Mouse (Mus musculus): Measurements from ENCODE around the gene Clec2e.
"Not testable (repeated sequence)": the region's sequence is repeated elsewhere in the genome, so short reads cannot be mapped to it uniquely, and the experiment has no call there.

Gene Clec2e

DNA sequence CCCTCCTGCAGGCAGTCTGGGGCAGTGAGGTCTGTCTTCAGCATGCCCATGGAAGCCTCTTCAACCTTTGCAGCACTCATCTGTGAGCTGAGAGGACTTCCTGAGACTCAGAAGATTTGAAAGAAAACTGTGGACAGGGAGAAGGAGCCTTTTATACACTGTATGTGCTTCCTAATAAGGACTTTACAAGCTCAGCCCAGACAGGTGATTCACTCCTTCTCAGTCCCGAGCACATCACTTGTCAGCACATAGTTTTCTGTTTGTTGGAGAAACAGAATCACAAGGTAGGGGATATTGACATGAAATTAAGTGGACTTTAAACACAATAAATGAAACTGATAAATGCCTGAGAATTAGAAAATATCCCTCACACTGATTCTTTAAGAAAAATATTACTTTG lies at the start of gene Clec2e:
Gene Clec2e (minus strand): TSS at position 120 of the 400 bp plus-strand sequence.
- DNase-seq (ENCODE audit: low spot score in 2 of 2) = not testable (repeated sequence)

DNA sequence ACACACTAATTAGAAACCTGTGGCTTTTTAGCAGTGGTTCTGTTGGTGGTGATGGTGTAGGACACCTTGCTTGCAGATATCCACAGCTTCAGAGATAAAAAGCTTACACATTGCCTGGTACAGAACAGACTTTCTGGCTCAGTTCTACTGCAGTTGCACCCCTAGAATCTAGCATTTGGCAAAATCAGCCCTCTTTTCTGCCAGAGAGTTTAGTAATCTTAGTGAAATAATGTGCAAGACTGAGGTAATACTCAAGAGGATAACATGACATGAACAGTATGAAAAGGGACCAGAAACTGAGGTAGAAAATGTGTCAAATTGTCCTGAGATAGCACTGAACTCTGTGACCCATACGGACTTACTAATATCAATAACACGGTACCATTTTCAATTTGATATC lies 46.1 kb upstream of the Clec2e start:
- DNase-seq (ENCODE audit: low spot score in 2 of 2) = no peak

DNA sequence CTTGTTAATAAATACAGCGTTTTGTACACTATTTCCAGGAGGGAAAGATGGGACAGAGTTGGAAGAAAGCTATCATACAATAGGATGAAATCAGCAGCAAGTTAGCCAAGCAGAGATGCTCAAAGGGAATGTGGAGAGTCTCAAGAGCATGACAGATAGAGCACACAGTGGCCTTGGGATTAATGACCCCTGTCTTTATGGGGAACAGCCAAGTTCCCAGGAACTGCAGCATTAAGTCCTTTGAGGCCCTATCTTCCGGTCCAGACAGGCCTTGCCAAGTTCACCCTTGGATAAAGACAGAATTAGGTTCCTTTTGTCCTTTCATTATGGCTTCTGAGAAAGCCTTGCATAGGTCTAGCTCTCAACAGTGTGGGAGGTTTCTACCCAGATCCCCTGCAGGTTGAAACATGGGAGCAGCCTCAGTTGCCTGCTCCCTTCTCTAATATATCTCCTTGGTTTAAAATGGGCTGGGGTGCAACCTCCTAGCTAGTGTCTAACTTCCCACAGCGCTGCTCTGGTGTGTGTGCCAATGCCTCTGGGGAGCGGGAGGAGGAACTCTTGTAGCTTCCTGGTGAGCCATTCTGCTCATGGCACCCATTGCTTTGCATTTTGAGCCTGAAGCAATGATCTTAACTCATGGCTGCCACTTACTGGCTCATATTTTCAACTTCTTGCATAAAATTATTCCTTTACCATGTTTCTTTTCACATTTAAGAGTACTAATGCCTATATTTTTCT lies 32.1 kb upstream of the Clec2e start:
- no peak for DNase-seq (ENCODE audit: low spot score in 2 of 2)

DNA sequence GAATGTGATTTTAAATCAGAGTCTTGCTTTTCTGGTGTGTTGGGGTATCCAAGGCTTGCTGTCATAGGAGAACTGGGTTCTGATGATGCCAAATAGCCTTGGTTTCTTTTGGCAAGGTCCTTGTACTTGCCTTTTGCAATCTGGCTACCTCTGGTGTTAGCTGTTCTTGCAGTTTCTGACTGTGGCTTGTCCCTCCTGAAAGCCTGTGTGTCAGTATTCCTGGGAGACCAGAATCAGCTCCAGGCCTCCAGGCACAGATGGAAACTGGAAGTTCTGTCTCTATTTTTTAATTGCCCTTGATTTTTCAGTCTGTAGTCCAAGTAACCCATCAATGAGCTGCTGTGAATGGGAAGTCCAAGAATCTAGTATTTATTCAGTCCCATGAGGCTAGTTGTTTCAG lies 26.1 kb upstream of the Clec2e start:
- no peak for DNase-seq (ENCODE audit: low spot score in 2 of 2)

DNA sequence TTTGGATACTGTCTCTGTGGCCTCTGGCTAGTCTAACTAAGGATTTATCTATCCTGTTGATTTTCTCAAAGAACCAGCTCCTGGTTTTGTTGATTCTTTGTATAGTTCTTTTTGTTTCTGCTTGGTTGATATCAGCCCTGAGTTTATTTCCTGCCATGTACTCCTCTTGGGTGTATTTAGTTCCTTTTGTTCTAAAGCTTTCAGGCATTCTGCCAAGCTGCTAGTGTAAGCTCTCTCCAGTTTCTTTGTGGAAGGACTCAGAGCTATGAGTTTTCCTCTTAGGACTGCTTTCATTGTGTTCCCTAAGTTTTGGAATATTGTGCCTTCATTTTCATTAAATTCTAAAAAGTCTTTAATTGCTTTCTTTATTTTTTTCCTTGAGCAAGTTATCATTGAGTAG lies 23.8 kb upstream of the Clec2e start:
- not testable (repeated sequence) for DNase-seq (ENCODE audit: low spot score in 2 of 2)

DNA sequence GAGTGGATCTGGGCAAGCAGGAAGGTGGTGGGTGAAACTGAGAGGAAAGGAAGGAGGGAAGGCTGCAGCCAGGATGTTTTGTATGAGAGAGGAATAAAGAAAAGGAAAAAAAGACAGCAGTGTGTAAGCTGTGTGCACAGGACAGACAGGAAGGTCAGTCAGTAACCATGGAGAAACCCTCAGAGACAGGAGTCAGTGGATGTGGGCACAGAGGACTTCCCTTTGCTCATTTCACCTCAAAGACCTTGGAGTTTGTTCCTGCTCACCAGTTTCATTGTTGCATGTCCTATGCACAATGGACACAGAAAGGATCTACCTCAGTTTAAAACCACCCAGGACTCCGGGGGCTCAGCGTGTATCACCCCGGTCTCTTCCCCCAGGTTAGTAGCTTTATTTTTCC lies 15.5 kb upstream of the Clec2e start:
- no peak for DNase-seq (ENCODE audit: low spot score in 2 of 2)

DNA sequence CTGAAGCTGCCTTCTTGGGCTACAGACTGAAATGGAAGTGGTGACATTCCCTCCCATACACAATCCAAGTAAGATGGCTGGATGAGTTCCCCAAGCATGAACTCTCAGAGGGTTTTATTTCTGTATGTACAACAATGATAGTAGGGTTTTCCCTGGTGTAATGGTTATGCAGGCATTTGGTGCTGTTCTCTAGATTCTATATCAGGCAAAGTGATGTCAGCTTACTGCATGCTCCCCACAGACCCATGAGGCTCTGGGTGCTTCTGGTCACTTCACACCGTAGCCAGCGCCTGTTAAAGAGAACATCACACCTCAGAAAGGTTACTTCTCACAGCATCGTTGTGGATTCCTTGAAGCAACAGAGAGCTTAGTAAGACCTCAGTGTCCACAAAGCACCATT lies 13.5 kb upstream of the Clec2e start:
- DNase-seq (ENCODE audit: low spot score in 2 of 2) = not testable (repeated sequence)

DNA sequence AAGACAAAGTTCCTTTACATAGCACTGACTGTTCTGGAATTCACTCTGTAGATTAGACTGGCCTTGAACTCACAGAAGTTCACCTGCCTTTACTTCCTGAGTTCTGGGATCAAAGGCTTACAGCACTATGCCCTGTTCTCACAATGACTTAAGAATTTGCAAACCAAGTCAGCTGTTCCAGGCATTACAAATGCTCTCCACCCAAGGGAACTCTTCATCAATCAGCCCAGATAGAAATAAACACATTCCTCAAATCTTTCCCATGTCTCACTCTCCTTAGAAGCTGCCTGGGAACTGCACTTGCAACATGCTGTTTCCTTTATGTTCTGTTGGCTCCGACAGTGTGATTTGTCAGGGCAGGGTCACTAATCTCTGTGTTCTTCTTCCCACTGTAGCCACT lies 13.1 kb upstream of the Clec2e start:
- no peak for DNase-seq (ENCODE audit: low spot score in 2 of 2)

DNA sequence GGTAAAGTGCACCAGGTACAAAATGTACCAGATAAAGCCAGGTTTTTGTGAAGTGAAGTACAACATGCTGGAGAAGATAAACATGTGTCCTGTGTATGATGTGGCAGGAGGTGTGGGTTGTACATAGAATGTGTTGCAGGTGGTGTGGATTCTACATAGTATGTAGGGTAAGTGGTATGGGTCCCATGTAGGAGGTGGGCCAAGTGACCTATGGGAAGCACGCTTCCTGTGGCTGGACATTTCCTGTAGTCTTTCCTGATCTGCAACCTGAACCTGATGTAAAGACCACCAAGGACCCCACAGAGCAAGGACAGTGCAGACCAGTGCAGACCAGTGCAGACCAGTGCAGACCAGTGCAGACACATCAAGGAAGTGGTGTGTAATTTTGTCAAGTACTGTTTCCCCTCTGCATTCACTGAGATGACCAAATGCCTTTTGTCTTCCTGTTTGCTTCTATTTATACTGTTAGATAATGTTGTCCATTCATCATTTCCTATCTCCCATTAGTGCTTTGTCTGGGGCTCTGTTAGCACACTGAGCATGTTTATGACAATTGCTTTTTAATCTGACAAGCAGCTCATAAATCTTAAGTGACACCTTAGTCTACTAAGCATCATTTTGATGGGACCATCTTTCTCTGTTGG lies 12.4 kb upstream of the Clec2e start:
- DNase-seq (ENCODE audit: low spot score in 2 of 2) = no peak

DNA sequence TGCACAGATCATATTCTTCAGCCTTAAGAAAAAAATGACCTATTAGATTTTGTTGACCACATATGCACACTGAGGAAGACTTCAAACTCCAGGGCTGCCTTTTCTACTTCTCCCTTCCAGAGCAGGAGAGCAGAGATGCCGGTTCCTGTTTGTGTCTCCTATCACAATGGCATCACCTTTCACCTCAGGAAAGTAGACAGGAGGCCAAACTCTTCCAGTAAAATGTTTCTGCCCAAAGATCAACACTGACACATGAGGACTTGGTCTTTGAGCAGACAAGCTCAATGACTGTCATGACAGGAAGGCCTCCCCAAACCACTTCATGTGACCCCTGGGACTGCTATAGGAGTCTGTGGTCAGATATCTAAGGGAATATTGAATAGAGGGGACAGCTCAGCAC lies 11.8 kb upstream of the Clec2e start:
- no peak for DNase-seq (ENCODE audit: low spot score in 2 of 2)

DNA sequence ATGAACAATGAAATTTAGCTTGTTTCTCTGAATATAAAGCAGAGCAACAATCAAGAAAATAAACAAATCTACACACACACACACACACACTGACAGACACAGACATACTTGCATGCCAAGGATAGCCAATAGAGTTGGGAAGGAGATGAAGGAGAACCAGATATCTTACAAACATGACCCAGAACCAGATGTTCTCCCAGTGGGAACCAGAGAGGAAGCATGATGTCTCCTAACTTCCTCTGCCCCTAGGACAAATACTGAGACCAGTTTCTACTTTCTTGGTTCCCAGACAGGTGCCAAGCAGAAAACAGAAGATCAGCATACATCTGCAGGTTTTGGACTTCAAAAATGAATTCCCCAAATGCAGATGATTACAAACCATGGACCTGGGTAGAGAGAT lies 7.2 kb upstream of the Clec2e start:
- DNase-seq (ENCODE audit: low spot score in 2 of 2) = no peak

DNA sequence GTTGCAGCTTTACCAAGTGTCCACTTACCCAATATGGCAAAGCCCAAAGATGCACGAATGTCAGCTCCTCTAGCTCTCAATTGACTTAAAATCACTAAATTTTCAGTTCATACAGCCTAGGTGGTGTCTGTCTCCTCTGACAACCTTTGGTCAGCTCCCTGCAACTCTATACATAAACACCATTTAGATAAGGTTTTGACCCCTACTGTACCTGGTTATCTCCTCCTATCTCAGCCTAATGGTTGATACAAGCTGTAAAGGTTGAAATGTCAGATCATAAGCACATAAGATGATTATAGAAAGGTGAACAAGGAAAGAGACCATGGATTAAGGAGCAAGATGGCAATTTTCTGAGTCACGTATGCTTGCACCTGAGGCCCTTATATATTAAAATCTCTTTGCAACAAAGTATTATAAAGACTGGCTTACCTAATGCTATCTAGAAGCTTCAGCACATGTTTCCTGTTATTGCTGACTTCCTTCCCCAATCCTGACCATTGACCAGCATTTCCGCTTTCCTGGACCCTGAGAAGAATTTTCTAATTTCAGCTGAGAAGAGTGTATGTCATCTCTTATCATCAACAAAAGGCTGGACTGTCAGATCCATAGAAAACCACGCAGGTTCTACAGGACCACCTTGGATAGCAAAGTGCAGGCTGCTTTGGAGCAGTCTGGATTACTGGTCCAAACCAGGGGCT lies 2.3 kb upstream of the Clec2e start:
- DNase-seq (ENCODE audit: low spot score in 2 of 2) = no peak

DNA sequence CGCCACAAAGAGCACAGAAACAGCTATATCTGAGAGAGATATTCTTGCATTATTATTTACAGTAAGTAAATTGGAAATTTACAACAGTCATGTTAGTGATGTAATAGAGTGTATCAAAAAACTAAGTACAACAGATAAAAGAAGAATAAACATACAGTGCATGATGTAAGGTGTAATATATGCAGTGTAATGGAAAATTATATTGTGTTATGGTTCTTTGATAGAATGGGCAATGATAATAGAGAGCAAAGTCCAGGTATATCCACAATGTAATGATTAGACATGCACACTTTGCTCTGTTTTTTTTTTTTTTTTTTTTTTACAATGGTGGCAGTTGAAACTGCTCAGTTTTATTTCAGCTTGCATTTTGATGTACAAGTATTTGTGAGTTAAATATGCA lies 891 bp upstream of the Clec2e start:
- DNase-seq (ENCODE audit: low spot score in 2 of 2) = no peak

DNA sequence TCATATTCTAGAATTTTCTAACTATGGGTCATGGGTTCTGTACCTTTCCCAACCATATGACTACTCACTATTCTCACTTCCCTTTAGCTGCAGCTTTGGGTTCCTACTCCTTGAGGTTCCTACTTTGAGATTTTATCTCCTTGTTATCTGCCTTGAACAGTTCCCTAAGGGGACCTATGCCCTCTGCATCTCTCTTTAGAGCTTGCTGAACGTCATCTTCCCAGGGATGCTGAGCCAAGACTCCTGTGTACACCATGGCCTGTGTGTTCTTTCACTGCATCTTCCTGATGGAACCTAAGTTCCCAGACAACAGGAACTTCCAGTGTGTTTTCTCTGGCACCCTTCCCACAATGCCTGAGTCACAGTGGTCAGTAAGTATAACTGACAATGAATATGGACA lies 2.8 kb downstream of the Clec2e start:
- DNase-seq (ENCODE audit: low spot score in 2 of 2) = no peak

DNA sequence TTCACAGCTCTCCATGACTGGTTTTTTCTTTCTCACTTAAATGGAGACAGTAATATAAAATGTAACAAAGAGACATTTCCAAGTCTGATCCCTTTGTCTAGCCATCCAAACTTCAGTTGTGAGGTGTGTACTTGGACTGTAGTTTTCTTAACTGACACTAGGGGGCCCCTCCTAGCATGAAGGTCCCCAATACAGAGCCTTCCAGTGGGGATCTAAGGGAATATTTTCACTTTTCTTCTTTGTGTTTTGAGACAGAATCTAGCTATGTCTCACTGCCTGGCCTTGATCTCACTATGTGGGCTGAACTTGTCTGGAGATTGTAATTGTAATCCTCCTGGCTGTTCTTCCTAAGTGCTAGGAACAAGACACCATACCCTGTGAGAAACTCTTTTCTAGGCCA lies 5.5 kb downstream of the Clec2e start:
- DNase-seq (ENCODE audit: low spot score in 2 of 2) = peak; percentile 6 to 13

DNA sequence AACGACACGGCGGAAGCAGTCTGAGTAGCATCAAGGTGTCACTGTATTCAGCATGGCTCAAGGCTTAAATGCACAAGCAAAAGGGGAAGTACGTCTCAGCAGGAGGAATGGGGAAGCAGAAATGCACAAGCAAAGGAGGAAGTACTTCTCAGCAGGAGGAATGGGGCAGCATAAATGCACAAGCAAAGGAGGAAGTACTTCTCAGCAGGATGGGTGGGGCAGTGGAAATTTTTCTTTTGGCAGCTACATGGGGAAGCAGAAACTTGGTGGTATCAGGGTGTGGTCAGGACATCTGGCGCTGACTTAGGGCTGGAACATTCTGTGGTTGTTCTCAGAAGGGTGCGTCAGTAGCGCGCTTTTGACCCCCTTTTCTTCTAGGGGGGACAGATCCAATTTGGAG lies 12.1 kb downstream of the Clec2e start:
- not testable (repeated sequence) for DNase-seq (ENCODE audit: low spot score in 2 of 2)

DNA sequence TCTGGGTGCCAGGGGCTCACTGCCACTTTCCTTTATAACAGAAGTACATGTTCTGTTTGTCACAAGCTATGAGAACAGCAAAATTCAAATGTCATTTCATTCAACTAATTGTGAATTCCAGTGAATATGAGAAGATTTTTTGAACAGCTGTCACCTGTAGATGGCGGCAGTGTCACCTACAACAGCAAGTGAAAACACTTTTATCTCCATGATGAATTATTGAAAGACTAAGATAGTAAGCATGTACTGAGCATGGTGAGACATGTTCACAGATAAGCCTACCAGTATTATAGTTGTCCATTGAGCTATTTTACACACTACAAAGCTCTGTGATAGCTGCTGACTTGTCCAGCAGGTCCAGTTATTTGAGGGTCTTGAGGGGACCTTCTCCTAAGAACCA lies 12.6 kb downstream of the Clec2e start:
- DNase-seq (ENCODE audit: low spot score in 2 of 2) = peak; percentile 6 to 36

DNA sequence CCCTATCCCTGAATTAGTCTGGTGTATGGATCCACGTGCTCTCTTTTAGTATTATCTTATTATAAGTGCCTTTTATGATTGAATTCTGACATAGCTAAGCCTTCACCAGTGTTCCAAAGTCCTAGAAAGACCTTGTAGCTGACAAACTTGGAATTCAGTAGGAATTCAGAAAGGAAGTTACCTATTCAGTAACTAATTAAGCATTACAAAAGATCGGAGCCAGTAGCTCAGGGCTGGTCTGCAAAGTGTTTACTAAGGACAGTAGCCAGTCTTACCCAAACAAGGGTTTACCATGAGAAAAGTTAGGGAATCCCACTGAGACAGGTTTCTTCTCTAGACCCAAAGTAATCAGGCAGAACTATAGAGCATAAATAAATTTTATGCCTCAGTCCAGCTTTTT lies 14.7 kb downstream of the Clec2e start:
- not testable (repeated sequence) for DNase-seq (ENCODE audit: low spot score in 2 of 2)

DNA sequence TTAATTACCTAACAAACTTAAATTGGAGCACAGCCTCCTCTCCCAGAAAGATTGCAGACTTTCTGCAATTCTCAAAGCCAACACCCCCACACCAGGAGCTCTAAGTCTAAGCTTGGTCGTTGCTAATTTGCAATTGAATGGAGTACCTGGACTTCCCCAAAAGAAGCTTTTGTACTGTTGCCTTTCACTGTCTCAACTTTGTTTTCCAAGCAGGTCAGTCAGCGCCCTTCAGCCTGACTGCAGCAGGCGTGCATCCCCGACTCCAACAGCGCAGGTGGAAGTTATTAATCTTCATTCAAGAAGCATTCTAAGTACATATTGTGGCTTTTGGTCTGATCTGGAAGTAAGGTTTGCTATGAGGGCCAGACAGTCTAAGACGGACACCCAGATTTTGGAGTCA lies 15.6 kb downstream of the Clec2e start:
- DNase-seq (ENCODE audit: low spot score in 2 of 2) = no peak

DNA sequence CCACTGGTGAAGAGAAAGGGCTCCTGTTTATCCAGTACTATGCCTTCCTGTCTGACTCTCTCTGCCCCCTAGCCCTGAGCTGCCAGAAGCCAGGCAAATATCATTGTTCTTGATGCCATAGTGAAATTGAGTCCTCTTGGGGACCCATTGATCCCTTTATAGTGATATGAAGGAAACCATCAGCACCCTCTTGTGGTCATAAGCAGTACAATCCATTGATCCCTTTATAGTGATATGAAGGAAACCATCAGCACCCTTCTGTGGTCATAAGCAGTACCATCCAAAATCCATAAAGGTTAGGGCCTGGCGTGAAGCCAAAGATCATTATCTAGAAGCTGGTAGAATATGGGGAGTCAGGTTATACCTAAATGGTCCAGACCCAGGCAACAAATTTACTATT lies 33.7 kb downstream of the Clec2e start:
- peak; percentile 30 to 32 for DNase-seq (ENCODE audit: low spot score in 2 of 2)

DNA sequence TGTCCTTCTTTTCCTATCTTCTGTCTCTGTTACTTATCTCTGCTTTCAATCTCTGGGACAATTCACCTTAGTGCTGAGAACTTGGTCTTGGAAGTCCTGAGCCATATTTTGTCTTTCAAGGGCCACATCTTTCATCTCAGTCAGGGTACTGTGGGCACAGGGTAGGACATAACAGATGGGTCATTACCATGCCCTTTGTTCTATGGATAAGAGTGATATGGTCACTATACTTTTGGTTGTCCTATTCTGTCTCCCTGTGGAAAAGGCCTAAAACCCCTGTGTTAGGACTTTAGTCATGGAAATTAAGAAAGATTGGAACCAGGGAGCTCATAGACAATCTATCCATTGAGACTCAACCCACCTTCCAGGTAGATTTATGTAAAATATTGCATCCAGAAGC lies 34.2 kb downstream of the Clec2e start:
- no peak for DNase-seq (ENCODE audit: low spot score in 2 of 2)

DNA sequence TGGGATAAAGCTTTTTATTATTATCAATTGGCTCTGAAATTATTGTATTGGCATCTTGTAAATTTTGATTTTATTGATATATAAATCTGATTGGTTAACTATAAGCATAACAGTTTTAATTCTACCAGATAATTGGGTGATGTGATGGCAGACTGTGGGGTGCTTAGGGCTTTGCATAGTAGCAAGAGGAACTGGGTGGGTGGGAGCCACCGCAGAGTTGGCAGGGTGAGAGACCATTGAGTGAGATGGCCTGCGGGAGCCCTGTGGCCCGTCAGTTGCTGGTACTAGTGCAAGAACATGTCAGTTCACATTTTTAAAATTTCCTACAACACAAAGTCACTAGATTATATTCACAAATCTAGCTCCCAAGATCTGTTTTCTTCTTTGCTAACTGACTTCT lies 34.9 kb downstream of the Clec2e start:
- no peak for DNase-seq (ENCODE audit: low spot score in 2 of 2)

DNA sequence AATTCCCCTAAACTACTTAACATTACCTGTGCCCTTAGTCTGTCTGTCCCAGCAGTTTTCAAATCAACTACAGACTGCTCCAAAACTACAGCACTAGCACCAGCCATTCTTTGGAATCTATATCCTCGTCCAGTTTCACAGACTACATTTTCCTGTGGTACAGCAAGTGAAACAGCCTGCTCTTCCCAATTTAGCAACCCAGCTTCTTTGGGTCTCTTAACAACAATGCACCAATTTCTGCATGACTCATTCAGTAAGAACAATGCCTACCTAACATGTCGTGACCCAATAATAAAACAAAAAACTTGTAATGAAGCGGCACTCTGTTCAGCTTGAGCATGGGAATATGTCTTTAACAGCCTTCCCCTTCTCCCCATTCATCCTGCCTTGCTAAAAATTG lies 35.3 kb downstream of the Clec2e start:
- DNase-seq (ENCODE audit: low spot score in 2 of 2) = no peak

All from right cerebral cortex, adult 2 months (tissue).